Mouse (Mus musculus): ENCODE results near the gene Psmc2. TPM values are rescaled to one million over a fixed set of nuclear protein-coding genes. Genes with fewer than 3 reads are reported as not detected.

Gene Psmc2
- 207 and 215 TPM in 2 replicates for polyA plus RNA-seq (2015; fragmentation: Nextera tagmentation; extraction: Ambion mirVana)

- under 1% methylated on average over 35 of the region's 37 CpGs for WGBS
- peak; percentile 97 for ATAC-seq
- Histone ChIP-seq H3K4me2 (replicated peaks) (peak within 1 kb of the TSS; percentile 98), H3K4me1 (replicated peaks) (peaks cover 41% of the 10 kb centered on the region), H3K9me3 (no peaks in the 10 kb centered on the region), H3K9ac (replicated peaks) (peak within 1 kb of the TSS; percentile 92), H3K36me3 (peaks cover 29% of the 10 kb centered on the region), H3K27ac (peak within 1 kb of the TSS; percentile 86), H3K4me3 (replicated peaks) (peak within 1 kb of the TSS; percentile 99), H3K27me3 (no peaks in the 10 kb centered on the region)
Measured at GRCm38 (mm10) chr5:21785053-21785452, at the start of gene Psmc2, which contains the start of gene Dnajc2. TSS of gene Psmc2 (plus strand) at chr5:21785283. TSS of gene Dnajc2 (minus strand) at chr5:21785251.

- H3K36me3 ChIP-seq, result peaks cover 19% of the 10 kb centered on the region
- H3K9me3 ChIP-seq, result no peaks in the 10 kb centered on the region
- ATAC-seq, result no peak
- H3K4me1 ChIP-seq (replicated peaks), result peaks cover 47% of the 10 kb centered on the region
- H3K27me3 ChIP-seq, result no peaks in the 10 kb centered on the region
- WGBS, result 30% methylated on average over 10 of the region's 10 CpGs
- H3K27ac ChIP-seq, result no peak overlapping the region
- 0 out of 2 replicates have a peak overlapping the region, but pooled peaks have one; percentile 12 for H3K4me3 ChIP-seq (replicated peaks)
- H3K4me2 ChIP-seq (replicated peaks), result no peak overlapping the region; the same call in 1 of the 2 replicates
- no peak overlapping the region for H3K9ac ChIP-seq (replicated peaks)
Measured at GRCm38 (mm10) chr5:21735584-21735983, 49.5 kb upstream of the Psmc2 start.

GRCm38 (mm10) chr5:21736046-21736445 lies 49.0 kb upstream of the Psmc2 start:
- no peaks in the 10 kb centered on the region for H3K27me3 ChIP-seq
- WGBS, result 87% methylated on average over 11 of the region's 11 CpGs
- ATAC-seq, result no peak
- no peaks in the 10 kb centered on the region for H3K9me3 ChIP-seq
- H3K36me3 ChIP-seq, result peaks cover 21% of the 10 kb centered on the region
- H3K4me3 ChIP-seq (replicated peaks), result no peak overlapping the region
- no peak overlapping the region for H3K4me2 ChIP-seq (replicated peaks)
- H3K9ac ChIP-seq (replicated peaks), result no peak overlapping the region
- peaks cover 47% of the 10 kb centered on the region for H3K4me1 ChIP-seq (replicated peaks)
- no peak overlapping the region for H3K27ac ChIP-seq

GRCm38 (mm10) chr5:21736956-21737585 lies 48.0 kb upstream of the Psmc2 start, which contains the start of gene Pmpcb:
TSS of gene Pmpcb (plus strand) at chr5:21737141.
- peak; percentile 77 for ATAC-seq
- no peaks in the 10 kb centered on the region for H3K9me3 ChIP-seq
- WGBS, result under 1% methylated on average over 42 of the region's 42 CpGs

GRCm38 (mm10) chr5:21737620-21738019 lies 47.5 kb upstream of the Psmc2 start:
- WGBS, result 33% methylated on average over 10 of the region's 10 CpGs
- ATAC-seq, result no peak
- H3K27me3 ChIP-seq, result no peaks in the 10 kb centered on the region
- H3K4me2 ChIP-seq (replicated peaks), result peak overlapping the region; percentile 95
- peaks cover 35% of the 10 kb centered on the region for H3K36me3 ChIP-seq
- peak overlapping the region; percentile 92 for H3K4me3 ChIP-seq (replicated peaks)
- no peaks in the 10 kb centered on the region for H3K9me3 ChIP-seq
- peak overlapping the region; percentile 80; the same call in 1 of the 2 replicates for H3K27ac ChIP-seq
- H3K4me1 ChIP-seq (replicated peaks), result peaks cover 33% of the 10 kb centered on the region
- peak overlapping the region; percentile 91 for H3K9ac ChIP-seq (replicated peaks)

More at GRCm38 (mm10) chr5:21736956-21737585, 48.0 kb upstream of the Psmc2 start, which contains the start of gene Pmpcb:
- Histone ChIP-seq H3K4me3 (replicated peaks) (peak within 1 kb of the TSS; percentile 92), H3K36me3 (peaks cover 31% of the 10 kb centered on the region), H3K4me2 (replicated peaks) (peak within 1 kb of the TSS; percentile 95), H3K9ac (replicated peaks) (peak within 1 kb of the TSS; percentile 91), H3K27ac (peak within 1 kb of the TSS; percentile 80), H3K27me3 (no peaks in the 10 kb centered on the region), H3K4me1 (replicated peaks) (peaks cover 39% of the 10 kb centered on the region)

- WGBS, result 93% methylated on average over 11 of the region's 11 CpGs
- Histone ChIP-seq H3K36me3 (peaks cover 50% of the 10 kb centered on the region), H3K9me3 (no peaks in the 10 kb centered on the region), H3K4me2 (replicated peaks) (no peak overlapping the region), H3K9ac (replicated peaks) (no peak overlapping the region), H3K4me3 (replicated peaks) (no peak overlapping the region), H3K4me1 (replicated peaks) (peaks cover 18% of the 10 kb centered on the region), H3K27ac (no peak overlapping the region), H3K27me3 (no peaks in the 10 kb centered on the region)
- no peak for ATAC-seq
Measured at GRCm38 (mm10) chr5:21739120-21739519, 46.0 kb upstream of the Psmc2 start.

GRCm38 (mm10) chr5:21739881-21740280 lies 45.2 kb upstream of the Psmc2 start:
- H3K9ac ChIP-seq (replicated peaks), result no peak overlapping the region
- no peak overlapping the region for H3K4me2 ChIP-seq (replicated peaks)
- no peaks in the 10 kb centered on the region for H3K27me3 ChIP-seq
- peaks cover 57% of the 10 kb centered on the region for H3K36me3 ChIP-seq
- no peak overlapping the region for H3K4me3 ChIP-seq (replicated peaks)
- H3K9me3 ChIP-seq, result no peaks in the 10 kb centered on the region
- WGBS, result 95% methylated on average over 13 of the region's 13 CpGs
- peaks cover 13% of the 10 kb centered on the region for H3K4me1 ChIP-seq (replicated peaks)
- ATAC-seq, result no peak
- H3K27ac ChIP-seq, result no peak overlapping the region

GRCm38 (mm10) chr5:21743606-21744005 lies 41.5 kb upstream of the Psmc2 start:
- Histone ChIP-seq H3K9me3 (no peaks in the 10 kb centered on the region), H3K27me3 (no peaks in the 10 kb centered on the region), H3K4me3 (replicated peaks) (no peak overlapping the region), H3K9ac (replicated peaks) (no peak overlapping the region), H3K4me1 (replicated peaks) (peaks cover 1% of the 10 kb centered on the region), H3K27ac (no peak overlapping the region), H3K36me3 (peaks cover 94% of the 10 kb centered on the region), H3K4me2 (replicated peaks) (no peak overlapping the region)
- 97% methylated on average over 10 of the region's 10 CpGs for WGBS
- ATAC-seq, result no peak

GRCm38 (mm10) chr5:21744651-21745050 lies 40.4 kb upstream of the Psmc2 start:
- Histone ChIP-seq H3K9ac (replicated peaks) (no peak overlapping the region), H3K4me2 (replicated peaks) (no peak overlapping the region), H3K4me3 (replicated peaks) (no peak overlapping the region), H3K9me3 (no peaks in the 10 kb centered on the region), H3K36me3 (peaks cover 94% of the 10 kb centered on the region), H3K27ac (no peak overlapping the region), H3K27me3 (no peaks in the 10 kb centered on the region), H3K4me1 (replicated peaks) (no peaks in the 10 kb centered on the region)
- ATAC-seq, result no peak

GRCm38 (mm10) chr5:21745966-21746365 lies 39.1 kb upstream of the Psmc2 start:
- Histone ChIP-seq H3K4me3 (replicated peaks) (no peak overlapping the region), H3K4me2 (replicated peaks) (no peak overlapping the region), H3K4me1 (replicated peaks) (no peaks in the 10 kb centered on the region), H3K36me3 (peaks cover 95% of the 10 kb centered on the region), H3K9ac (replicated peaks) (no peak overlapping the region), H3K27me3 (no peaks in the 10 kb centered on the region), H3K9me3 (no peaks in the 10 kb centered on the region), H3K27ac (no peak overlapping the region)
- 95% methylated on average over 7 of the region's 8 CpGs for WGBS
- no peak for ATAC-seq

- no peaks in the 10 kb centered on the region for H3K4me1 ChIP-seq (replicated peaks)
- no peak overlapping the region for H3K9ac ChIP-seq (replicated peaks)
- H3K27me3 ChIP-seq, result no peaks in the 10 kb centered on the region
- no peak for ATAC-seq
- no peak overlapping the region for H3K27ac ChIP-seq
- no peak overlapping the region for H3K4me3 ChIP-seq (replicated peaks)
- no peaks in the 10 kb centered on the region for H3K9me3 ChIP-seq
- 95% methylated on average over 4 of the region's 4 CpGs for WGBS
- peaks cover 68% of the 10 kb centered on the region for H3K36me3 ChIP-seq
- no peak overlapping the region for H3K4me2 ChIP-seq (replicated peaks)
Measured at GRCm38 (mm10) chr5:21768506-21768905, 16.6 kb upstream of the Psmc2 start.

GRCm38 (mm10) chr5:21769841-21770240 lies 15.2 kb upstream of the Psmc2 start:
- no peak for ATAC-seq
- no peak overlapping the region for H3K4me3 ChIP-seq (replicated peaks)

More at GRCm38 (mm10) chr5:21769841-21770240, 15.2 kb upstream of the Psmc2 start:
- Histone ChIP-seq H3K4me1 (replicated peaks) (no peaks in the 10 kb centered on the region), H3K27ac (no peak overlapping the region), H3K9me3 (no peaks in the 10 kb centered on the region), H3K36me3 (peaks cover 66% of the 10 kb centered on the region), H3K9ac (replicated peaks) (no peak overlapping the region), H3K4me2 (replicated peaks) (no peak overlapping the region), H3K27me3 (no peaks in the 10 kb centered on the region)
- WGBS, result 94% methylated on average over 6 of the region's 6 CpGs
